Comparison of ENCODE assay signal across 9 mouse cellular contexts in genomic region chr11:55023583-55023982, GRCm38 (mm10). TPM values are rescaled to one million over a fixed set of nuclear protein-coding genes. Genes with fewer than 3 reads are reported as not detected.
DNase-seq lines count a peak whose midpoint lies in the region; ATAC-seq lines count a peak whose summit lies in the region.
"Had no signal": no experiment of that assay in that cellular context is flagged by ENCODE, and none has a peak within 500 bp of the region (broad histone marks: within the 10 kb centered on the region; RNA-seq: fewer than 3 reads in every experiment).

No protein-coding gene starts in this region.

- peak overlapping the region; percentile 91 for H3K27ac ChIP-seq in kidney, embryonic 14.5 days (ENCODE audit: low read depth, low read length)
- peak overlapping the region; percentile 83 for H3K27ac ChIP-seq in embryonic facial prominence, embryonic 11.5 days (replicated peaks; ENCODE audit: low read depth, low read length)
- peak overlapping the region; percentile 87 for H3K27ac ChIP-seq in hindbrain, embryonic 15.5 days (replicated peaks)
- peak overlapping the region; percentile 79 for H3K27ac ChIP-seq in midbrain, embryonic 15.5 days

- DNase-seq in kidney, postnatal 4 days = no peak
- no peak for DNase-seq in embryonic facial prominence, embryonic 11.5 days (ENCODE audit: low spot score)
- no peak for DNase-seq in adrenal gland, postnatal 4 days (ENCODE audit: low spot score in 2 of 2)
- DNase-seq in frontal cortex, postnatal 36 days (ENCODE audit: low spot score in 2 of 2) = no peak
- DNase-seq in frontal cortex, postnatal 25 days (ENCODE audit: low spot score in 2 of 2) = no peak

- ATAC-seq in kidney, embryonic 14.5 days (ENCODE audit: low FRiP score, low TSS enrichment) = 0 out of 2 replicates have a peak, but pooled peaks have one; percentile 2
- no peak for ATAC-seq in embryonic facial prominence, embryonic 11.5 days (replicated peaks; ENCODE audit: insufficient number of reproducible peaks, low FRiP score, low TSS enrichment, low read depth)
- peak; percentile 10; the same call in 1 of the 2 replicates for ATAC-seq in hindbrain, embryonic 15.5 days (ENCODE audit: low FRiP score, low read depth)
- 0 out of 2 replicates have a peak, but pooled peaks have one; percentile 12 for ATAC-seq in midbrain, embryonic 15.5 days (replicated peaks)

- peak overlapping the region; percentile 31 for H3K4me2 ChIP-seq in kidney, embryonic 14.5 days (replicated peaks; ENCODE audit: low read depth, low read length)
- no peak overlapping the region for H3K4me2 ChIP-seq in embryonic facial prominence, embryonic 11.5 days (ENCODE audit: low read depth, low read length)
- H3K4me2 ChIP-seq in hindbrain, embryonic 15.5 days = peak overlapping the region; percentile 15; the same call in 1 of the 2 replicates
- H3K4me2 ChIP-seq in midbrain, embryonic 15.5 days = 0 out of 2 replicates have a peak overlapping the region, but pooled peaks have one; percentile 17

- 69% methylated on average over 3 of the region's 3 CpGs for WGBS in kidney, embryonic 14.5 days
- WGBS in embryonic facial prominence, embryonic 11.5 days = 79% methylated on average over 3 of the region's 3 CpGs
- WGBS in hindbrain, embryonic 15.5 days = 58% methylated on average over 3 of the region's 3 CpGs
- 76% methylated on average over 3 of the region's 3 CpGs for WGBS in midbrain, embryonic 15.5 days

- H3K9ac ChIP-seq in kidney, embryonic 14.5 days (ENCODE audit: low read depth, low read length) = peak overlapping the region; percentile 45; the same call in 1 of the 2 replicates
- no peak overlapping the region; the same call in 1 of the 2 replicates for H3K9ac ChIP-seq in embryonic facial prominence, embryonic 11.5 days (replicated peaks; ENCODE audit: low read length)
- no peak overlapping the region for H3K9ac ChIP-seq in hindbrain, embryonic 15.5 days
- no peak overlapping the region for H3K9ac ChIP-seq in midbrain, embryonic 15.5 days

- no peaks in the 10 kb centered on the region for H3K27me3 ChIP-seq in kidney, embryonic 14.5 days (ENCODE audit: control insufficient read depth, insufficient read depth, low read length)
- no peaks in the 10 kb centered on the region for H3K27me3 ChIP-seq in embryonic facial prominence, embryonic 11.5 days (ENCODE audit: control insufficient read depth, insufficient read depth, low read length)
- H3K27me3 ChIP-seq in hindbrain, embryonic 15.5 days = no peaks in the 10 kb centered on the region
- no peaks in the 10 kb centered on the region for H3K27me3 ChIP-seq in midbrain, embryonic 15.5 days (replicated peaks)

- H3K9me3 ChIP-seq in kidney, embryonic 14.5 days (ENCODE audit: control insufficient read depth, low read length) = no peaks in the 10 kb centered on the region
- no peaks in the 10 kb centered on the region for H3K9me3 ChIP-seq in embryonic facial prominence, embryonic 11.5 days (replicated peaks; ENCODE audit: control insufficient read depth, low read length)
- H3K9me3 ChIP-seq in hindbrain, embryonic 15.5 days = no peaks in the 10 kb centered on the region
- H3K9me3 ChIP-seq in midbrain, embryonic 15.5 days = no peaks in the 10 kb centered on the region
- H3K9me3 ChIP-seq: G1E had no signal

- H3K4me1 ChIP-seq in kidney, embryonic 14.5 days (ENCODE audit: control insufficient read depth, insufficient read depth, low read length) = peaks cover 49% of the 10 kb centered on the region
- peaks cover 7% of the 10 kb centered on the region for H3K4me1 ChIP-seq in embryonic facial prominence, embryonic 11.5 days (ENCODE audit: control insufficient read depth, insufficient read depth, low read length)
- H3K4me1 ChIP-seq in hindbrain, embryonic 15.5 days (replicated peaks) = peaks cover 60% of the 10 kb centered on the region
- peaks cover 29% of the 10 kb centered on the region for H3K4me1 ChIP-seq in midbrain, embryonic 15.5 days

- peaks cover 24% of the 10 kb centered on the region; the same call in 1 of the 2 replicates for H3K36me3 ChIP-seq in kidney, embryonic 14.5 days (ENCODE audit: control insufficient read depth, insufficient read depth, low read length)
- no peaks in the 10 kb centered on the region for H3K36me3 ChIP-seq in embryonic facial prominence, embryonic 11.5 days (replicated peaks; ENCODE audit: control insufficient read depth, insufficient read depth, low read depth, low read length)
- no peaks in the 10 kb centered on the region for H3K36me3 ChIP-seq in hindbrain, embryonic 15.5 days
- H3K36me3 ChIP-seq in midbrain, embryonic 15.5 days (replicated peaks) = no peaks in the 10 kb centered on the region
- H3K36me3 ChIP-seq: G1E had no signal

- no peak overlapping the region for H3K4me3 ChIP-seq in kidney, embryonic 14.5 days (ENCODE audit: low read length)
- no peak overlapping the region for H3K4me3 ChIP-seq in embryonic facial prominence, embryonic 11.5 days (ENCODE audit: low read depth, low read length)
- no peak overlapping the region for H3K4me3 ChIP-seq in hindbrain, embryonic 15.5 days
- no peak overlapping the region for H3K4me3 ChIP-seq in midbrain, embryonic 15.5 days

RNA-seq across cellular contexts. Expression of gene Anxa6, which starts 9.7 kb away (rescaled TPM):
- 125 and 174 TPM in 2 replicates for polyA plus RNA-seq in kidney, embryonic 14.5 days (2014; fragmentation: Nextera tagmentation; extraction: Ambion mirVana)
- polyA plus RNA-seq in embryonic facial prominence, embryonic 11.5 days (2014; fragmentation: Nextera tagmentation; extraction: Ambion mirVana) = 112 and 116 TPM in 2 replicates
- polyA plus RNA-seq in hindbrain, embryonic 15.5 days (2015; fragmentation: Nextera tagmentation; extraction: Ambion mirVana) = 58.4 and 67.8 TPM in 2 replicates
- polyA plus RNA-seq in midbrain, embryonic 15.5 days (2015; fragmentation: Nextera tagmentation; extraction: Ambion mirVana) = 42.2 and 48.0 TPM in 2 replicates
- total RNA-seq in adrenal gland, postnatal 4 days (2021) = 100 to 1,000 TPM; 169 to 172 TPM

RNA-seq across cellular contexts. Expression of gene Ccdc69, which starts 54.3 kb away (rescaled TPM):
- 3.5 and 3.6 TPM in 2 replicates for polyA plus RNA-seq in kidney, embryonic 14.5 days (2014; fragmentation: Nextera tagmentation; extraction: Ambion mirVana)
- 0.49 and 0.50 TPM in 2 replicates for polyA plus RNA-seq in embryonic facial prominence, embryonic 11.5 days (2014; fragmentation: Nextera tagmentation; extraction: Ambion mirVana)
- 0.45 and 0.49 TPM in 2 replicates for polyA plus RNA-seq in hindbrain, embryonic 15.5 days (2015; fragmentation: Nextera tagmentation; extraction: Ambion mirVana)
- polyA plus RNA-seq in midbrain, embryonic 15.5 days (2015; fragmentation: Nextera tagmentation; extraction: Ambion mirVana) = 0.34 and 0.36 TPM in 2 replicates
- total RNA-seq in adrenal gland, postnatal 4 days (2021) = 1 to 10 TPM; 4.9 to 5.0 TPM
- total RNA-seq: G1E had no signal
- polyA plus RNA-seq: G1E had no signal
